Mouse (Mus musculus) forebrain, embryonic 14.5 days (tissue): Measurements from ENCODE around the gene Krt36. TPM values are rescaled to one million over a fixed set of nuclear protein-coding genes. Genes with fewer than 3 reads are reported as not detected.

Source experiments
- ATAC-seq: fragments of 200-750 bp; cut with Nextera tagmentation; 2 replicates; pipeline ENCODE4 v1.8.0; 2017; ENCODE audit warnings: mild to moderate bottlenecking, moderate library complexity
- DNase-seq: peaks from one replicate; pipeline ENCODE4 v3.0.0-alpha.2; 2015; ENCODE audit warnings: low spot score
- H3K27ac ChIP-seq: fragments of 300-500 bp; sonication (generic); 2 replicates; pipeline ENCODE4 v1.5.1; 2014; ENCODE audit warnings: low read depth, mild to moderate bottlenecking, control low read depth, low read length, moderate library complexity
- H3K27me3 ChIP-seq: fragments of 300-500 bp; sonication (generic); replicated peaks from 2 replicates; pipeline ENCODE4 v1.6.1; 2014; ENCODE audit warnings: low read length, control low read depth, mixed read lengths; ENCODE audit not compliant: control insufficient read depth, insufficient read depth
- H3K36me3 ChIP-seq: fragments of 300-500 bp; sonication (generic); 2 replicates; pipeline ENCODE4 v1.6.1; 2014; ENCODE audit warnings: low read length, control low read depth; ENCODE audit not compliant: control insufficient read depth, insufficient read depth
- H3K4me1 ChIP-seq: fragments of 300-500 bp; sonication (generic); 2 replicates; pipeline ENCODE4 v1.6.1; 2014; ENCODE audit warnings: antibody characterized with exemption, low read length, control low read depth; ENCODE audit not compliant: control insufficient read depth, insufficient read depth
- H3K4me2 ChIP-seq: fragments of 300-500 bp; sonication (generic); 2 replicates; pipeline ENCODE4 v1.6.1; 2014; ENCODE audit warnings: mild to moderate bottlenecking, control low read depth, low read length
- H3K4me3 ChIP-seq: fragments of 300-500 bp; sonication (generic); 2 replicates; pipeline ENCODE4 v1.5.1; 2014; ENCODE audit warnings: low read depth, low read length, control low read depth
- H3K9ac ChIP-seq: fragments of 300-500 bp; sonication (generic); 2 replicates; pipeline ENCODE4 v1.6.1; 2014; ENCODE audit warnings: mild to moderate bottlenecking, low read length, control low read depth, moderate library complexity
- H3K9me3 ChIP-seq: fragments of 300-500 bp; sonication (generic); replicated peaks from 2 replicates; pipeline ENCODE4 v1.6.1; 2016; ENCODE audit warnings: low read length, control low read depth, mixed read lengths; ENCODE audit not compliant: control insufficient read depth
- WGBS: fragments of 180-500 bp; shearing (Covaris S2); extraction: QIAGEN DNeasy Blood & Tissue Kit; methylation state at CpG from one replicate; pipeline ENCODE4 v1.1.7; 2014; 5-methylcytosine and 5-hydroxymethylcytosine counted together
- polyA plus RNA-seq: library from polyadenylated mRNA; unstranded; fragments of >200 nt; fragmentation: Nextera tagmentation; extraction: Ambion mirVana; gene quantifications from 2 replicates; pipeline ENCODE4 v1.2.1, GENCODE M21; 2014

The Krt36 gene
- polyA plus RNA-seq, 1 experiment from 2014 or later, result not detected

DNA sequence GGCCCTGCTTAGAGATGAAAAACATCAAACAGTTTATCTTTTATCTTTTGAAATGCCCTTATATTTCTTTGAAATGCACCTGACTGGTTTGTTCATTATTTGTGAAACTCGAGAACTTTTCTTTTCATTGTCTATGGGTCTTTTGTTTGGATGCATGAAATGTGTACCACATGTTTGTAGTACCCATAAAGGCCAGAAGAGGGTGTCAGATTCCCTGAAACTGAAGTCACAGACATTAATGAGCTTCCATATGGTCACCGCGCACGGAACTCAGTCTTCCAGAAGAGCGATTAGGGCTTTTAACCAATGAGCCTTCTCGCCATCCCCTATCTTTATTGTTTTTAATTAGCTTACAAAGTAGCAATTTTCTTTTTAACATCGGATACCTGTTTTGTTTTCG, 46.6 kb downstream of the Krt36 start:
- peak; percentile 29 for DNase-seq
- no peaks in the 10 kb centered on the region for H3K36me3 ChIP-seq
- H3K4me2 ChIP-seq, result no peak overlapping the region
- H3K9ac ChIP-seq, result no peak overlapping the region
- WGBS, result 55% methylated on average over 8 of the region's 8 CpGs
- H3K9me3 ChIP-seq, result no peaks in the 10 kb centered on the region
- no peaks in the 10 kb centered on the region for H3K27me3 ChIP-seq
- H3K4me1 ChIP-seq, result no peaks in the 10 kb centered on the region
- no peak for ATAC-seq
- no peak overlapping the region for H3K4me3 ChIP-seq
- H3K27ac ChIP-seq, result no peak overlapping the region

DNA sequence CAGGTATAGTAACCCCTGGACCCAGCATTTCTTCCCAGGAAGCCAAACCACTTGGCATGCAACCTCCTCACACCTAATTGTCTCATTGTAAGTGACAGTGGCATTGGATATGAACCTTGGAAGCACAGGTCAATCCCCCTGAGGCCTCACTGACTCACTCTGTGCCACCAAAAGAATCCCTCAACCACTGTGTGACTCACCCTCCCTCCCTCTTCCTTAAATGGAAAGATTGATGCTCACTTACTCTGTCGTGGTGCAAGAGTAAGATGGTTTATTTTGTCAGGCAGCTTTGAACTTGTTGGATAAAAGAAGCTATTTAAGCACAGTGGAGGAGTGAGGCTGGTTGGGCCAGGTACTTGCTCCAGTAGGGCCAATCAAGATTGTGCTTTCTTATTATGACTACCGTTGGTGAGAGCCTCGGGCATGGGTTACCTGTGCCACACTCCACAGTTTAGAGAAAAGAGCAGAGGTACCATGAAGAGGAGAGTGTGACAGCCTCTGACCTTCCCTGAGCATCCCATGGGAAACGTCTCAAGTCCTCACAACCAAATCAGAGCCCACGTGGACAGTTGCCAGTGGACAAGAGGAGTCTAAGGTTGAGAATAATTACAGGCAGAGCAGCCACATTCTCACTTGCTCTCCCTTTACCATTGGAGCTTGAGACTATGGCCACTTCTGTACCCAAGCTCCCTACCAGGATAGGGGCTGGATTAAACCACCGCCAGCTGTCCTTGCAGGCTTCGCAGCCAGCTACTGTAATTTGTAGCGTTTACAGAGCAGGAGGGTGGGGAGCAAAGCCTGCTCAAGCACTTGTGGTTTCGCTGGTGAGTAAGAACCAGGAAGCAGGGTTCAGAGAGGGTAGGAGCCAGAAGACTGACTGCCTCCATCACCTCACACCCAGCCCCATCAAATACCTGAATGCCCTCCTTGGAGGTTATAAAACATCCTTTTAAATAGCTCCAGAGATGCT, 49.5 kb downstream of the Krt36 start:
- WGBS, result 81% methylated on average over 9 of the region's 9 CpGs
- H3K9ac ChIP-seq, result no peak overlapping the region

More for the DNA sequence above, 49.5 kb downstream of the Krt36 start:
- Histone ChIP-seq H3K27me3 (no peaks in the 10 kb centered on the region), H3K4me2 (no peak overlapping the region), H3K36me3 (no peaks in the 10 kb centered on the region), H3K9me3 (no peaks in the 10 kb centered on the region), H3K4me3 (no peak overlapping the region), H3K4me1 (no peaks in the 10 kb centered on the region), H3K27ac (no peak overlapping the region)
- DNase-seq (no peak), ATAC-seq (no peak)

Other genes with a start within 250 kb of the Krt36 start
- gene Gm11568, start 247.7 kb downstream of the Krt36 start, polyA plus RNA-seq, result not detected in 2 replicates
- gene Gm11559, start 241.2 kb downstream of the Krt36 start, polyA plus RNA-seq, result not detected in 2 replicates
- not detected in 2 replicates for gene Krtap9-1, start 232.2 kb downstream of the Krt36 start, polyA plus RNA-seq
- gene Gm11567, start 226.4 kb downstream of the Krt36 start, polyA plus RNA-seq, result not detected in 2 replicates
- gene Krtap31-1, start 197.7 kb downstream of the Krt36 start, polyA plus RNA-seq, result not detected in 2 replicates
- not detected in 2 replicates for gene Gm11565, start 190.9 kb downstream of the Krt36 start, polyA plus RNA-seq
- gene Krtap31-2, start 169.3 kb downstream of the Krt36 start, polyA plus RNA-seq, result not detected in 2 replicates
- gene Krtap9-5, start 157.2 kb downstream of the Krt36 start, polyA plus RNA-seq, result not detected in 2 replicates
- not detected in 2 replicates for gene Krtap29-1, start 126.6 kb downstream of the Krt36 start, polyA plus RNA-seq
- 0.09 TPM in 1 of 2 replicates, not detected in the other for gene Krtap16-1, start 119.0 kb downstream of the Krt36 start, polyA plus RNA-seq
- 0.30 TPM in 1 of 2 replicates, not detected in the other for gene Krtap17-1, start 111.6 kb downstream of the Krt36 start, polyA plus RNA-seq
- not detected in 2 replicates for gene Krt33a, start 89.4 kb downstream of the Krt36 start, polyA plus RNA-seq
- not detected in 2 replicates for gene Krt33b, start 75.8 kb downstream of the Krt36 start, polyA plus RNA-seq
- gene Krt34, start 64.1 kb downstream of the Krt36 start, polyA plus RNA-seq, result not detected in 2 replicates
- gene Krt31, start 55.1 kb downstream of the Krt36 start, polyA plus RNA-seq, result not detected in 2 replicates
- not detected in 2 replicates for gene Krt32, start 17.4 kb downstream of the Krt36 start, polyA plus RNA-seq
- gene Krt35, start 9.4 kb downstream of the Krt36 start, polyA plus RNA-seq, result not detected in 2 replicates
- not detected in 2 replicates for gene Krt13, start 15.9 kb upstream of the Krt36 start, polyA plus RNA-seq
- 0.17 and 0.22 TPM in 2 replicates for gene Krt15, start 30.3 kb upstream of the Krt36 start, polyA plus RNA-seq
- 0.22 and 1.2 TPM in 2 replicates for gene Krt19, start 43.0 kb upstream of the Krt36 start, polyA plus RNA-seq
- not detected in 2 replicates for gene Krt9, start 87.6 kb upstream of the Krt36 start, polyA plus RNA-seq
- gene Krt14, start 101.9 kb upstream of the Krt36 start, polyA plus RNA-seq, result 0.20 TPM in 1 of 2 replicates, not detected in the other
- not detected in 2 replicates for gene Krt16, start 143.3 kb upstream of the Krt36 start, polyA plus RNA-seq
- 0.14 and 0.23 TPM in 2 replicates for gene Krt17, start 155.4 kb upstream of the Krt36 start, polyA plus RNA-seq
- gene Krt42, start 164.2 kb upstream of the Krt36 start, polyA plus RNA-seq, result 0.21 TPM in 1 of 2 replicates, not detected in the other
- 1,289 and 1,493 TPM in 2 replicates for gene Eif1, start 214.3 kb upstream of the Krt36 start, polyA plus RNA-seq
- 0.43 and 0.93 TPM in 2 replicates for gene Gast, start 228.8 kb upstream of the Krt36 start, polyA plus RNA-seq